Mouse (Mus musculus): Measurements from ENCODE around the gene Hmg20b. TPM values are rescaled to one million over a fixed set of nuclear protein-coding genes. Genes with fewer than 3 reads are reported as not detected.

Hmg20b gene
- total and polyA plus RNA-seq, 2 experiments from 2014 or later = 80.7 to 92.3 TPM

- TF ChIP-seq CTCF (IDR thresholded peaks at IDR 0.05; ENCODE audit: low read depth) (no peak), EP300 (IDR thresholded peaks at IDR 0.05; ENCODE audit: low read depth) (no peak)
- WGBS = 92% methylated on average over 6 of the region's 6 CpGs
- Histone ChIP-seq H3K36me3 (replicated peaks; ENCODE audit: control insufficient read depth, insufficient read depth, low read length) (peaks cover 53% of the 10 kb centered on the region), H3K27me3 (ENCODE audit: control insufficient read depth, insufficient read depth, low read length) (peaks cover 3% of the 10 kb centered on the region; the same call in 1 of the 2 replicates), H3K4me1 (ENCODE audit: control insufficient read depth, insufficient read depth) (peaks cover 29% of the 10 kb centered on the region), H3K4me3 (ENCODE audit: low read depth, low read length) (no peak overlapping the region), H3K4me2 (ENCODE audit: low read depth, low read length) (no peak overlapping the region), H3K9me3 (replicated peaks; ENCODE audit: control insufficient read depth, low read length) (no peaks in the 10 kb centered on the region), H3K9ac (replicated peaks; ENCODE audit: low read depth, low read length) (no peak overlapping the region), H3K27ac (ENCODE audit: low read depth) (no peak overlapping the region)
- no peak for ATAC-seq (ENCODE audit: insufficient read depth, low read depth)
- DNase-seq (ENCODE audit: low spot score) = no peak
Observed at GRCm38 (mm10) chr10:81367207-81367495, 16.9 kb upstream of the Hmg20b start.

DNA sequence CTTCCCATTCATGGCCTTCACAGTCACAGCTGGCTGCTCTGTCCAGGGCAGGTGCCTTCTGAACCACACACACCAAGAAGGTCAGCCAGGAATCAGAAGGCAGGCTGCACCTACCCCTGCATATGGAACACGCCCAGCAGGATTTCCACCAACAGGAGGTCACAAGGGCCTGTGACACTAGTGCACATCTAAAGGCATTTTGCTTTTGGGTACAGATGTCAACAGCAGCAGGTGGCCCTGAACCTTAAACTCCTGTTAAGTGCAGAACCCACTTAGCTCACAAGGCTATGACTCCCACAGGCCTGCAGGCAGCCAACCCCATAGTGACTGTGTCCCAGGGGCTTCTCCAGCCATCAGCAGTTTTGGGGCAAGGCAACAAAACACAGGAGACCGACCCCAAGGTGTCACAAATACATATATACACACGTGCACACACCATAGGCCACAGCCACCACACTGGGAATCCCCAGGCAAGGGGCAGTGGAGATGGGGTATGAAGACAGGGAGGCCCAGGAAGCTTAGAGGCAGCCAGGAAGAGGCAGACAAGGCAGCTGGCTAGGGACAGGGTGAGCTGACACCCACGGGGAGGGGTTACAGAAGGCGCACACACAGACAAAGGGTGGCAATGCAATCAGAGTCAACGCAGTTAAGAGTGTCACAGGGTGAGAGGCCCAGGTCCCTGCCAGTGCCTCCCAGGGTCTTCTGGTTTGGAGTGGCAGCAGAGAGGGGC is 16.4 kb upstream of the Hmg20b start:
- 44% methylated on average over 6 of the region's 6 CpGs for WGBS
- H3K9me3 ChIP-seq (replicated peaks; ENCODE audit: control insufficient read depth, low read length) = no peaks in the 10 kb centered on the region
- H3K27ac ChIP-seq (ENCODE audit: low read depth) = no peak overlapping the region
- peaks cover 3% of the 10 kb centered on the region; the same call in 1 of the 2 replicates for H3K27me3 ChIP-seq (ENCODE audit: control insufficient read depth, insufficient read depth, low read length)
- TF ChIP-seq CTCF (IDR thresholded peaks at IDR 0.05; ENCODE audit: low read depth) (no peak), EP300 (IDR thresholded peaks at IDR 0.05; ENCODE audit: low read depth) (no peak)
- no peak for DNase-seq (ENCODE audit: low spot score)
- H3K4me2 ChIP-seq (ENCODE audit: low read depth, low read length) = no peak overlapping the region
- H3K4me3 ChIP-seq (ENCODE audit: low read depth, low read length) = no peak overlapping the region
- no peak overlapping the region for H3K9ac ChIP-seq (replicated peaks; ENCODE audit: low read depth, low read length)
- no peak for ATAC-seq (ENCODE audit: insufficient read depth, low read depth)
- peaks cover 53% of the 10 kb centered on the region for H3K36me3 ChIP-seq (replicated peaks; ENCODE audit: control insufficient read depth, insufficient read depth, low read length)
- peaks cover 31% of the 10 kb centered on the region for H3K4me1 ChIP-seq (ENCODE audit: control insufficient read depth, insufficient read depth)

- Histone ChIP-seq H3K9me3 (replicated peaks; ENCODE audit: control insufficient read depth, low read length) (no peaks in the 10 kb centered on the region), H3K9ac (replicated peaks; ENCODE audit: low read depth, low read length) (0 out of 2 replicates have a peak within 1 kb of the TSS, but pooled peaks have one; percentile 51), H3K27me3 (ENCODE audit: control insufficient read depth, insufficient read depth, low read length) (peaks cover 3% of the 10 kb centered on the region; the same call in 1 of the 2 replicates), H3K27ac (ENCODE audit: low read depth) (no peak within 1 kb of the TSS), H3K36me3 (replicated peaks; ENCODE audit: control insufficient read depth, insufficient read depth, low read length) (peaks cover 53% of the 10 kb centered on the region), H3K4me3 (ENCODE audit: low read depth, low read length) (peak within 1 kb of the TSS; percentile 41), H3K4me1 (ENCODE audit: control insufficient read depth, insufficient read depth) (peaks cover 31% of the 10 kb centered on the region), H3K4me2 (ENCODE audit: low read depth, low read length) (peak within 1 kb of the TSS; percentile 68)
- 31% methylated on average over 12 of the region's 12 CpGs for WGBS
- DNase-seq (ENCODE audit: low spot score) (no peak), ATAC-seq (ENCODE audit: insufficient read depth, low read depth) (no peak)
- no peak for TF ChIP-seq EP300 (IDR thresholded peaks at IDR 0.05; ENCODE audit: low read depth)
- TF ChIP-seq CTCF (IDR thresholded peaks at IDR 0.05; ENCODE audit: low read depth) = no peak
Observed at GRCm38 (mm10) chr10:81365672-81366476, 15.6 kb upstream of the Hmg20b start, which contains the start of gene 4930404N11Rik. Gene 4930404N11Rik, minus strand, starts transcription at chr10:81365816.

DNA sequence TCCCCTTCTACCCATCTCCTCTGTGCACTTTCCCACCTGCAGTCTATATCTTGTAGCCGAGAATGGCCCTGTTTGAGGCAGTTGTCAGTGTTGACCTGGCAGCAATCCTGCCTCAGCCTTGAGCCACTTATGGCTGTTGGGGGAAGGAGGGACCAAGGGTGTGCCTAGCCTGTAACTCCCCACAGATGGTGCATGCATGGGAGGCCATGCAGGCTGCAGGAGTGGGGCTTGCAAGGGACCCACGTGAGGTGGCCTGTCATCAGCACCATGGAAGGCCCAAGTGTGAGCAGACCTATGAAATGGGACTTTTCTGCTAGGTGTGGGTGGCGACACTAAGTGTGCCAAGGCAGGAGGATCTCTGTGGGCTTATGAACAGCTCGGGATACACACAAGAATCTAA is 14.8 kb upstream of the Hmg20b start:
- H3K4me2 ChIP-seq (ENCODE audit: low read depth, low read length) = peak overlapping the region; percentile 68; the same call in 1 of the 2 replicates
- H3K27ac ChIP-seq (ENCODE audit: low read depth) = no peak overlapping the region
- H3K4me1 ChIP-seq (ENCODE audit: control insufficient read depth, insufficient read depth) = peaks cover 31% of the 10 kb centered on the region
- H3K9ac ChIP-seq (replicated peaks; ENCODE audit: low read depth, low read length) = no peak overlapping the region
- TF ChIP-seq EP300 (IDR thresholded peaks at IDR 0.05; ENCODE audit: low read depth) (peak; percentile 54; the same call in 1 of the 2 replicates), CTCF (IDR thresholded peaks at IDR 0.05; ENCODE audit: low read depth) (no peak)
- H3K9me3 ChIP-seq (replicated peaks; ENCODE audit: control insufficient read depth, low read length) = no peaks in the 10 kb centered on the region
- no peak for DNase-seq (ENCODE audit: low spot score)
- H3K27me3 ChIP-seq (ENCODE audit: control insufficient read depth, insufficient read depth, low read length) = peaks cover 3% of the 10 kb centered on the region; the same call in 1 of the 2 replicates
- H3K36me3 ChIP-seq (replicated peaks; ENCODE audit: control insufficient read depth, insufficient read depth, low read length) = peaks cover 46% of the 10 kb centered on the region
- WGBS = 42% methylated on average over 4 of the region's 4 CpGs
- no peak overlapping the region for H3K4me3 ChIP-seq (ENCODE audit: low read depth, low read length)
- no peak for ATAC-seq (ENCODE audit: insufficient read depth, low read depth)

- peaks cover 31% of the 10 kb centered on the region for H3K4me1 ChIP-seq (ENCODE audit: control insufficient read depth, insufficient read depth)
- no peak overlapping the region for H3K27ac ChIP-seq (ENCODE audit: low read depth)
- DNase-seq (ENCODE audit: low spot score) (no peak), ATAC-seq (ENCODE audit: insufficient read depth, low read depth) (no peak)
- H3K36me3 ChIP-seq (replicated peaks; ENCODE audit: control insufficient read depth, insufficient read depth, low read length) = peaks cover 42% of the 10 kb centered on the region
- peak overlapping the region; percentile 41 for H3K4me3 ChIP-seq (ENCODE audit: low read depth, low read length)
- H3K27me3 ChIP-seq (ENCODE audit: control insufficient read depth, insufficient read depth, low read length) = peaks cover 3% of the 10 kb centered on the region; the same call in 1 of the 2 replicates
- H3K9me3 ChIP-seq (replicated peaks; ENCODE audit: control insufficient read depth, low read length) = no peaks in the 10 kb centered on the region
- 8% methylated on average over 28 of the region's 28 CpGs for WGBS
- peak overlapping the region; percentile 51; the same call in 1 of the 2 replicates for H3K9ac ChIP-seq (replicated peaks; ENCODE audit: low read depth, low read length)
- peak overlapping the region; percentile 68 for H3K4me2 ChIP-seq (ENCODE audit: low read depth, low read length)
- TF ChIP-seq CTCF (IDR thresholded peaks at IDR 0.05; ENCODE audit: low read depth) = no peak
- TF ChIP-seq EP300 (IDR thresholded peaks at IDR 0.05; ENCODE audit: low read depth) = no peak
Observed at GRCm38 (mm10) chr10:81364666-81365065, 14.4 kb upstream of the Hmg20b start.

All from heart, postnatal 0 days (tissue).